In the genomic region with DNA sequence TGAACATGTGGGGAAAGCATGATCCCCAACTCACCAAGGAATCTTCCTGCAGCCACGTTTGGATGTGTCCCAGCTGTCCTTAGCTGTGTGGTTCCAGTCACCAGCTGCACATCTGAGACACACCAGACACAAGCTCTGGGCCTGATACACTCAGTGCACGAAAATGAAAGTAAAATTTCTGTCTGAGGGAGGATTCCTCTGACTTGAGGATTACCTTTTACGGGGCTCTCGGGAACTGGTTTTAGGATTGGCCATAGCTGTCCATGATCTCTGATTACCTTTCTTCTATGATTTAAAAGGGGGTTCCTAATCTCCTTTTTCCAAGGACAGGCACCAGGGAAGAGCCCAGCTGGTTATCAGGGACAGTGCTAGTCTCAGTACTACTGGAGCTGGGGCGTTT, we compare ENCODE assay signal across 28 mouse cellular contexts. TPM values are rescaled to one million over a fixed set of nuclear protein-coding genes. Genes with fewer than 3 reads are reported as not detected.
A peak's percentile ranks its signal among the peaks of the same experiment; 100 is the strongest.
DNase-seq lines count a peak whose midpoint lies in the region; ATAC-seq and TF ChIP-seq lines count a peak whose summit lies in the region.
"Had no signal": no experiment of that assay in that cellular context is flagged by ENCODE, and none has a peak within 500 bp of the region (broad histone marks: within the 10 kb centered on the region; RNA-seq: fewer than 3 reads in every experiment).

TSS of gene Apol10b (minus strand) at position 165 of the 400 bp plus-strand sequence.

- ATAC-seq in intestine, postnatal 0 days, result no peak
- ATAC-seq in hindbrain, embryonic 12.5 days (ENCODE audit: low FRiP score), result no peak
- ATAC-seq: forebrain, embryonic 16.5 days; inflammation-experienced regulatory T-cells, adult 6 months had no signal

- no peak within 1 kb of the TSS for H3K9ac ChIP-seq in intestine, postnatal 0 days (ENCODE audit: low read depth, low read length)
- no peak within 1 kb of the TSS for H3K9ac ChIP-seq in hindbrain, embryonic 12.5 days
- H3K9ac ChIP-seq: heart, embryonic 13.5 days; lung, embryonic 14.5 days; midbrain, embryonic 12.5 days; stomach, embryonic 15.5 days had no signal

- H3K4me2 ChIP-seq in intestine, postnatal 0 days (replicated peaks; ENCODE audit: low read depth), result peak within 1 kb of the TSS; percentile 9; the same call in 1 of the 2 replicates
- no peak within 1 kb of the TSS for H3K4me2 ChIP-seq in hindbrain, embryonic 12.5 days (replicated peaks)
- H3K4me2 ChIP-seq: heart, embryonic 13.5 days; liver, embryonic 11.5 days; lung, embryonic 14.5 days; midbrain, embryonic 12.5 days; stomach, embryonic 15.5 days had no signal

- no peaks in the 10 kb centered on the region for H3K4me1 ChIP-seq in intestine, postnatal 0 days (replicated peaks; ENCODE audit: control insufficient read depth, insufficient read depth, low read length)
- H3K4me1 ChIP-seq in hindbrain, embryonic 12.5 days, result no peaks in the 10 kb centered on the region
- H3K4me1 ChIP-seq: hindbrain, embryonic 10.5 days; midbrain, embryonic 12.5 days; stomach, embryonic 15.5 days had no signal

- intact Hi-C loops in gastrocnemius, adult 2 months (cut with DNase I), result no loop called here

- H3K27me3 ChIP-seq in intestine, postnatal 0 days (replicated peaks; ENCODE audit: control insufficient read depth, insufficient read depth, low read length), result no peaks in the 10 kb centered on the region
- H3K27me3 ChIP-seq in hindbrain, embryonic 12.5 days, result no peaks in the 10 kb centered on the region
- H3K27me3 ChIP-seq: heart, embryonic 13.5 days; midbrain, embryonic 12.5 days; stomach, embryonic 15.5 days had no signal

- DNase-seq in gastrocnemius, adult 2 months, result no peak
- DNase-seq in gastrocnemius, postnatal 10 days, result no peak
- DNase-seq in 3T3-L1 (ENCODE audit: low read depth, low spot score) (peak; percentile 55), MN1 (ENCODE audit: low spot score) (peak; percentile 65)
- no peak for DNase-seq in layer of hippocampus, postnatal 10 days (ENCODE audit: low spot score in 2 of 2)
- no peak for DNase-seq in thymus, postnatal 36 days
- DNase-seq: adrenal gland, adult 8-10 months; B cell, adult 2 months; cerebellum, adult 11 months; cerebellum, postnatal 25 days; left cerebral cortex, postnatal 4 days; lung, embryonic 14.5 days; lung, postnatal 4 days; thymus, postnatal 25 days had no signal

- H3K4me3 ChIP-seq in gastrocnemius, adult 2 months, result peak within 1 kb of the TSS; percentile 32
- H3K4me3 ChIP-seq in intestine, postnatal 0 days (ENCODE audit: low read depth, low read length), result no peak within 1 kb of the TSS
- no peak within 1 kb of the TSS for H3K4me3 ChIP-seq in hindbrain, embryonic 12.5 days
- H3K4me3 ChIP-seq: heart, embryonic 13.5 days; hindbrain, embryonic 10.5 days; layer of hippocampus, adult 2 months; midbrain, embryonic 12.5 days; stomach, embryonic 15.5 days had no signal

- H3K9me3 ChIP-seq in intestine, postnatal 0 days (ENCODE audit: control insufficient read depth), result no peaks in the 10 kb centered on the region
- H3K9me3 ChIP-seq in hindbrain, embryonic 12.5 days (replicated peaks), result no peaks in the 10 kb centered on the region
- H3K9me3 ChIP-seq: heart, embryonic 13.5 days; hindbrain, embryonic 10.5 days; midbrain, embryonic 12.5 days; stomach, embryonic 15.5 days had no signal

- no peaks in the 10 kb centered on the region; the same call in 1 of the 2 replicates for H3K36me3 ChIP-seq in intestine, postnatal 0 days (ENCODE audit: control insufficient read depth, insufficient read depth)
- H3K36me3 ChIP-seq in hindbrain, embryonic 12.5 days, result no peaks in the 10 kb centered on the region
- H3K36me3 ChIP-seq: heart, embryonic 13.5 days; hindbrain, embryonic 10.5 days; midbrain, embryonic 12.5 days; stomach, embryonic 15.5 days had no signal

- WGBS in intestine, postnatal 0 days, result 36% methylated on average over 5 of the region's 5 CpGs
- WGBS in hindbrain, embryonic 12.5 days, result 73% methylated on average over 5 of the region's 5 CpGs

- TF ChIP-seq CTCF in gastrocnemius, adult 2 months (IDR thresholded peaks at IDR 0.05), result no peak
- no peak for TF ChIP-seq CTCF in intestine, postnatal 0 days (IDR thresholded peaks at IDR 0.05; ENCODE audit: low read depth)

- H3K27ac ChIP-seq in gastrocnemius, adult 2 months, result peak within 1 kb of the TSS; percentile 74
- H3K27ac ChIP-seq in intestine, postnatal 0 days (ENCODE audit: low read depth, low read length), result no peak within 1 kb of the TSS
- no peak within 1 kb of the TSS for H3K27ac ChIP-seq in hindbrain, embryonic 12.5 days
- H3K27ac ChIP-seq: heart, embryonic 13.5 days; hindbrain, embryonic 10.5 days; kidney, postnatal 0 days; layer of hippocampus, adult 2 months; midbrain, embryonic 12.5 days; stomach, embryonic 15.5 days had no signal

RNA-seq across cellular contexts. Expression of gene Apol10b, which starts in this region (rescaled TPM):
- total RNA-seq in gastrocnemius, adult 2 months (2021), result under 1 TPM; 0.36 TPM
- total RNA-seq in gastrocnemius, postnatal 10 days (2021), result under 1 TPM in 1 of 2 experiments, not detected in 1; 0.32 TPM
- 0.61 and 0.69 TPM in 2 replicates for polyA plus RNA-seq in intestine, postnatal 0 days (2015; fragmentation: Nextera tagmentation; extraction: Ambion mirVana)
- total RNA-seq in layer of hippocampus, postnatal 10 days (2021), result under 1 TPM in 1 of 2 experiments, not detected in 1; 0.16 TPM
- 0.09 and 0.21 TPM in 2 replicates for polyA plus RNA-seq in hindbrain, embryonic 12.5 days (2016; fragmentation: Nextera tagmentation; extraction: Ambion mirVana)
- total RNA-seq: ES-E14; layer of hippocampus, adult 2 months; left cerebral cortex, postnatal 4 days; neutrophil, adult 5-6 weeks had no signal
- polyA plus RNA-seq: embryonic facial prominence, embryonic 11.5 days; forebrain, embryonic 16.5 days; heart, embryonic 13.5 days; hindbrain, embryonic 10.5 days; liver, embryonic 11.5 days; lung, embryonic 14.5 days; midbrain, embryonic 12.5 days had no signal

Comparison
In these comparisons a context has a peak if more than half of its experiments do, and no peak if none do; other contexts are left out.
1. DNase-seq: peak in 3T3-L1 (single experiment) and MN1 (single experiment); none in gastrocnemius, adult 2 months (single experiment), gastrocnemius, postnatal 10 days (single experiment), layer of hippocampus, postnatal 10 days (0 of 2) and thymus, postnatal 36 days (0 of 2).